Comparison of ENCODE assay signal across 11 mouse cellular contexts in genomic region chr8:94998431-94998830, GRCm38 (mm10). TPM values are rescaled to one million over a fixed set of nuclear protein-coding genes. Genes with fewer than 3 reads are reported as not detected.
DNase-seq lines count a peak whose midpoint lies in the region; ATAC-seq lines count a peak whose summit lies in the region.
"Had no signal": no experiment of that assay in that cellular context is flagged by ENCODE, and none has a peak within 500 bp of the region (broad histone marks: within the 10 kb centered on the region; RNA-seq: fewer than 3 reads in every experiment).

No protein-coding gene starts in this region.

- H3K4me2 ChIP-seq in kidney, embryonic 15.5 days, result no peak overlapping the region
- H3K4me2 ChIP-seq in embryonic facial prominence, embryonic 14.5 days (ENCODE audit: low read depth, low read length), result no peak overlapping the region
- peak overlapping the region; percentile 77 for H3K4me2 ChIP-seq in hindbrain, embryonic 12.5 days (replicated peaks)
- H3K4me2 ChIP-seq in midbrain, embryonic 15.5 days, result peak overlapping the region; percentile 62

- WGBS in kidney, embryonic 15.5 days, result 50% methylated on average over 2 of the region's 2 CpGs
- 63% methylated on average over 2 of the region's 2 CpGs for WGBS in embryonic facial prominence, embryonic 14.5 days
- 31% methylated on average over 2 of the region's 2 CpGs for WGBS in hindbrain, embryonic 12.5 days
- WGBS in midbrain, embryonic 15.5 days, result 17% methylated on average over 2 of the region's 2 CpGs

- H3K9me3 ChIP-seq in kidney, embryonic 15.5 days (replicated peaks), result no peaks in the 10 kb centered on the region
- H3K9me3 ChIP-seq in embryonic facial prominence, embryonic 14.5 days (ENCODE audit: control insufficient read depth, low read length), result no peaks in the 10 kb centered on the region
- no peaks in the 10 kb centered on the region for H3K9me3 ChIP-seq in hindbrain, embryonic 12.5 days (replicated peaks)
- no peaks in the 10 kb centered on the region for H3K9me3 ChIP-seq in midbrain, embryonic 15.5 days

- H3K27me3 ChIP-seq in kidney, embryonic 15.5 days, result no peaks in the 10 kb centered on the region
- H3K27me3 ChIP-seq in embryonic facial prominence, embryonic 14.5 days (replicated peaks; ENCODE audit: control insufficient read depth, insufficient read depth, low read length), result no peaks in the 10 kb centered on the region
- no peaks in the 10 kb centered on the region for H3K27me3 ChIP-seq in hindbrain, embryonic 12.5 days
- H3K27me3 ChIP-seq in midbrain, embryonic 15.5 days (replicated peaks), result no peaks in the 10 kb centered on the region

- peaks cover 69% of the 10 kb centered on the region for H3K4me1 ChIP-seq in kidney, embryonic 15.5 days
- H3K4me1 ChIP-seq in embryonic facial prominence, embryonic 14.5 days (ENCODE audit: control insufficient read depth, insufficient read depth, low read length), result peaks cover 8% of the 10 kb centered on the region; the same call in 1 of the 2 replicates
- peaks cover 65% of the 10 kb centered on the region for H3K4me1 ChIP-seq in hindbrain, embryonic 12.5 days
- H3K4me1 ChIP-seq in midbrain, embryonic 15.5 days, result peaks cover 81% of the 10 kb centered on the region

- no peak overlapping the region for H3K4me3 ChIP-seq in kidney, embryonic 15.5 days (replicated peaks)
- H3K4me3 ChIP-seq in embryonic facial prominence, embryonic 14.5 days (ENCODE audit: low read depth, low read length), result no peak overlapping the region
- peak overlapping the region; percentile 62 for H3K4me3 ChIP-seq in hindbrain, embryonic 12.5 days
- H3K4me3 ChIP-seq in midbrain, embryonic 15.5 days, result peak overlapping the region; percentile 45

- intact Hi-C loops in left cerebral cortex, postnatal 25 days (cut with DNase I), result no loop called here

- DNase-seq in kidney, adult 9 months, result no peak
- DNase-seq in embryonic facial prominence, embryonic 14.5 days (ENCODE audit: low spot score), result no peak
- no peak for DNase-seq in adrenal gland, adult 18-20 months (ENCODE audit: low spot score in 2 of 2)
- no peak for DNase-seq in MN1 (ENCODE audit: low spot score)
- no peak for DNase-seq in left cerebral cortex, postnatal 25 days (ENCODE audit: low spot score in 2 of 2)
- DNase-seq: adrenal gland, postnatal 25 days; thymus, postnatal 36 days had no signal

- H3K27ac ChIP-seq in kidney, embryonic 15.5 days, result peak overlapping the region; percentile 74
- H3K27ac ChIP-seq in embryonic facial prominence, embryonic 14.5 days (replicated peaks; ENCODE audit: low read depth, low read length), result 0 out of 2 replicates have a peak overlapping the region, but pooled peaks have one; percentile 13
- peak overlapping the region; percentile 96 for H3K27ac ChIP-seq in hindbrain, embryonic 12.5 days
- H3K27ac ChIP-seq in midbrain, embryonic 15.5 days, result peak overlapping the region; percentile 95

- ATAC-seq in kidney, embryonic 15.5 days (replicated peaks; ENCODE audit: low FRiP score), result no peak
- ATAC-seq in embryonic facial prominence, embryonic 14.5 days (ENCODE audit: low read depth), result no peak
- ATAC-seq in hindbrain, embryonic 12.5 days (ENCODE audit: low FRiP score), result no peak
- no peak for ATAC-seq in midbrain, embryonic 15.5 days (replicated peaks)

- 0 out of 2 replicates have a peak, but pooled peaks cover 4% of the 10 kb centered on the region for H3K36me3 ChIP-seq in kidney, embryonic 15.5 days
- H3K36me3 ChIP-seq in embryonic facial prominence, embryonic 14.5 days (ENCODE audit: control insufficient read depth, insufficient read depth, low read length), result no peaks in the 10 kb centered on the region
- H3K36me3 ChIP-seq in hindbrain, embryonic 12.5 days, result peaks cover 10% of the 10 kb centered on the region
- peaks cover 5% of the 10 kb centered on the region; the same call in 1 of the 2 replicates for H3K36me3 ChIP-seq in midbrain, embryonic 15.5 days (replicated peaks)

- no peak overlapping the region for H3K9ac ChIP-seq in kidney, embryonic 15.5 days
- H3K9ac ChIP-seq in embryonic facial prominence, embryonic 14.5 days (ENCODE audit: low read depth, low read length), result no peak overlapping the region
- peak overlapping the region; percentile 93 for H3K9ac ChIP-seq in hindbrain, embryonic 12.5 days
- peak overlapping the region; percentile 36 for H3K9ac ChIP-seq in midbrain, embryonic 15.5 days

RNA-seq across cellular contexts. Expression of gene Adgrg3, which starts 19.1 kb away (rescaled TPM):
- 4.8 TPM in 2 replicates for polyA plus RNA-seq in kidney, embryonic 15.5 days (2015; fragmentation: Nextera tagmentation; extraction: Ambion mirVana)
- polyA plus RNA-seq in embryonic facial prominence, embryonic 14.5 days (2014; fragmentation: Nextera tagmentation; extraction: Ambion mirVana), result 3.3 and 3.6 TPM in 2 replicates
- polyA plus RNA-seq in hindbrain, embryonic 12.5 days (2016; fragmentation: Nextera tagmentation; extraction: Ambion mirVana), result 1.9 TPM in 2 replicates
- 0.88 and 1.3 TPM in 2 replicates for polyA plus RNA-seq in midbrain, embryonic 15.5 days (2015; fragmentation: Nextera tagmentation; extraction: Ambion mirVana)
- 1 to 10 TPM; 2.1 to 2.2 TPM for total RNA-seq in adrenal gland, adult 18-20 months (2021)
- under 1 TPM; 0.14 to 0.18 TPM for total RNA-seq in left cerebral cortex, postnatal 25 days (2021)

RNA-seq across cellular contexts. Expression of gene Adgrg1, which starts 23.9 kb away (rescaled TPM):
- 41.7 and 44.8 TPM in 2 replicates for polyA plus RNA-seq in kidney, embryonic 15.5 days (2015; fragmentation: Nextera tagmentation; extraction: Ambion mirVana)
- polyA plus RNA-seq in embryonic facial prominence, embryonic 14.5 days (2014; fragmentation: Nextera tagmentation; extraction: Ambion mirVana), result 16.3 and 18.8 TPM in 2 replicates
- 187 and 194 TPM in 2 replicates for polyA plus RNA-seq in hindbrain, embryonic 12.5 days (2016; fragmentation: Nextera tagmentation; extraction: Ambion mirVana)
- 147 and 156 TPM in 2 replicates for polyA plus RNA-seq in midbrain, embryonic 15.5 days (2015; fragmentation: Nextera tagmentation; extraction: Ambion mirVana)
- 10 to 100 TPM; 24.1 to 43.3 TPM for total RNA-seq in adrenal gland, adult 18-20 months (2021)
- total RNA-seq in left cerebral cortex, postnatal 25 days (2021), result 10 to 100 TPM; 67.2 to 94.5 TPM

RNA-seq across cellular contexts. Expression of gene Drc7, which starts 56.5 kb away (rescaled TPM):
- not detected in 2 replicates for polyA plus RNA-seq in kidney, embryonic 15.5 days (2015; fragmentation: Nextera tagmentation; extraction: Ambion mirVana)
- polyA plus RNA-seq in embryonic facial prominence, embryonic 14.5 days (2014; fragmentation: Nextera tagmentation; extraction: Ambion mirVana), result 0.47 and 0.60 TPM in 2 replicates
- 1.3 and 2.3 TPM in 2 replicates for polyA plus RNA-seq in hindbrain, embryonic 12.5 days (2016; fragmentation: Nextera tagmentation; extraction: Ambion mirVana)
- polyA plus RNA-seq in midbrain, embryonic 15.5 days (2015; fragmentation: Nextera tagmentation; extraction: Ambion mirVana), result 1.5 and 1.9 TPM in 2 replicates
- not detected for total RNA-seq in adrenal gland, adult 18-20 months (2021)
- 1 to 10 TPM; 1.0 to 1.4 TPM for total RNA-seq in left cerebral cortex, postnatal 25 days (2021)
- total RNA-seq: adrenal gland, postnatal 25 days had no signal
- polyA plus RNA-seq: large intestine, adult 2 months had no signal

Comparison
In these comparisons a context has a peak if more than half of its experiments do, and no peak if none do; other contexts are left out.
1. H3K27ac ChIP-seq: peak in every context shown above with its lines; median percentile 96 in hindbrain, embryonic 12.5 days; 95 in midbrain, embryonic 15.5 days; 74 in kidney, embryonic 15.5 days; 13 in embryonic facial prominence, embryonic 14.5 days.
2. H3K4me2 ChIP-seq: peak in hindbrain, embryonic 12.5 days (single experiment) and midbrain, embryonic 15.5 days (single experiment); none in kidney, embryonic 15.5 days (single experiment) and embryonic facial prominence, embryonic 14.5 days (single experiment).
3. H3K4me3 ChIP-seq: peak in hindbrain, embryonic 12.5 days (single experiment) and midbrain, embryonic 15.5 days (single experiment); none in kidney, embryonic 15.5 days (single experiment) and embryonic facial prominence, embryonic 14.5 days (single experiment).
4. H3K9ac ChIP-seq: peak in hindbrain, embryonic 12.5 days (single experiment) and midbrain, embryonic 15.5 days (single experiment); none in kidney, embryonic 15.5 days (single experiment) and embryonic facial prominence, embryonic 14.5 days (single experiment).